Mouse (Mus musculus) cerebellum, adult 2 months (tissue): ENCODE results near the gene Qprt. TPM values are rescaled to one million over a fixed set of nuclear protein-coding genes. Genes with fewer than 3 reads are reported as not detected.

Experiments
- DNase-seq, 2 experiments: peaks; one replicate each; pipeline ENCODE4 v3.0.0; 2021
- H3K27ac ChIP-seq: fragments of 200-500 bp; 2 replicates; pipeline ENCODE4 v1.5.1; 2012; ENCODE audit warnings: low read length, control low read depth, inconsistent platforms; ENCODE audit not compliant: insufficient read depth
- H3K27me3 ChIP-seq: fragments of 200-500 bp; 2 replicates; pipeline ENCODE4 v1.6.1; 2012; ENCODE audit warnings: inconsistent platforms, mild to moderate bottlenecking, low read length, moderate library complexity; ENCODE audit not compliant: control insufficient read depth, insufficient read depth
- H3K4me1 ChIP-seq: fragments of 200-500 bp; 2 replicates; pipeline ENCODE4 v1.6.1; 2011; ENCODE audit warnings: low read length; ENCODE audit not compliant: control insufficient read depth, insufficient read depth
- H3K4me3 ChIP-seq: fragments of 200-500 bp; replicated peaks from 2 replicates; pipeline ENCODE3; 2011; ENCODE audit warnings: mild to moderate bottlenecking, low read depth, low read length, control low read depth; ENCODE audit not compliant: insufficient read depth
- CTCF ChIP-seq: fragments of 200-500 bp; IDR thresholded peaks from 2 replicates; pipeline ENCODE4 v1.5.1; 2011; ENCODE audit warnings: low read depth, mild to moderate bottlenecking, control low read depth, low read length, moderate library complexity, borderline replicate concordance; ENCODE audit not compliant: insufficient read depth
- POLR2A ChIP-seq: fragments of 200-500 bp; IDR thresholded peaks from 2 replicates; pipeline ENCODE4 v1.6.1; 2011; ENCODE audit warnings: low read length, control low read depth, borderline replicate concordance; ENCODE audit not compliant: insufficient read depth
- WGBS: fragments of 180-500 bp; shearing (Covaris S2); methylation state at CpG from one replicate; pipeline ENCODE4 v1.1.7; 2018; 5-methylcytosine and 5-hydroxymethylcytosine counted together
- polyA plus RNA-seq: library from polyadenylated mRNA; depleted of rRNA; stranded (reverse); fragments of >200 nt; gene quantifications from 2 replicates; pipeline ENCODE4 v1.2.3, GENCODE M21; 2012

Qprt gene
- polyA plus RNA-seq, 1 experiment: 2.1 TPM

- no peak for DNase-seq
- no peaks in the 10 kb centered on the region for H3K4me1 ChIP-seq
- 61% methylated on average over 3 of the region's 3 CpGs for WGBS
- no peaks in the 10 kb centered on the region for H3K27me3 ChIP-seq
- no peak for TF ChIP-seq POLR2A
- no peak for TF ChIP-seq CTCF
- no peak overlapping the region for H3K4me3 ChIP-seq
- H3K27ac ChIP-seq: no peak overlapping the region
Observed at GRCm38 (mm10) chr7:127147901-127148300, 25.9 kb upstream of the Qprt start.

- no peaks in the 10 kb centered on the region for H3K4me1 ChIP-seq
- no peaks in the 10 kb centered on the region for H3K27me3 ChIP-seq
- WGBS: 42% methylated on average over 2 of the region's 2 CpGs
- H3K27ac ChIP-seq: no peak overlapping the region
- TF ChIP-seq POLR2A: no peak
- TF ChIP-seq CTCF: no peak
- no peak overlapping the region for H3K4me3 ChIP-seq
- no peak for DNase-seq
Observed at GRCm38 (mm10) chr7:127146267-127146603, 24.2 kb upstream of the Qprt start.

DNA sequence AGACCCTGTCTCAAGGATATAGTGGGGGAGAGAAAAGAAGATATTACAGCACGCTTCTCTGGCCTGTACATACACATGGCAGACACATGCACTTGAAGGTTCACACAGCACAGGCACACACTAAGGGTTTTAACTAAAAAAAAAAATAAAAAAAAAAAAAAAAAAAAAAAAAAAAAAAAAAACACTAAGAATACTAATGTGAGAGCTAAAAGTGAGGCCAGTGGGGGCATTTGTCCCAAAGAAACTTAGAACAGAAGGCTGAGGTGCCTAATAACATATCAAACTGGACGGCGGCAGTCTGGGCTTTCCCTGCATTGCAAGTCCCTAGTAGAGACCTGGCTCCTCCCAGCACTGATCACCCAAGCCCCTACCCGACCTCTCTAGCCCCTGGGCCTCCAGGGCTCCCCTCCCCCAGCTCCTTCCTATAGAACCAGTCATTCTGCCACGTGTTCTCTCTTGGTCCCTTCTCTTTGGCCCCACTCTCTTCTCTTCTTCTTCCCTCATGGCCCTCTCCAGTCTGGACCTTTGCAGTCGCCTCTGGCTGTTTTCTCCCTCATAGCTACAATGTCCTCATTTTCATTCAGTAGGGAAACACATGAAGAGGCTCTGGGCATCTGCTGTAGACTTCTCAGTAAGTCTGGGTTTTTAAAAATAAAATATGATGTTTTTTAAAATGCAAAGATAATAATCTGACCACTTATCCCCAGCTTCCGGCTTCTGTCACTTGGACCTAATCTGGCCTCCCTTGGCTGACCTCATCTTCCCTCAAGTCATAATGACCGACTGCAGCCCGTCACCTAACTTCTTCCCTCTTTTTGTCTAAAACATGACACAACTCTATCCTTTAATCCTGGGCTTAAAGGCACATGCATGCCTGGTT lies 23.6 kb upstream of the Qprt start:
- 65% methylated on average over 9 of the region's 9 CpGs for WGBS
- H3K27me3 ChIP-seq: no peaks in the 10 kb centered on the region

DNA sequence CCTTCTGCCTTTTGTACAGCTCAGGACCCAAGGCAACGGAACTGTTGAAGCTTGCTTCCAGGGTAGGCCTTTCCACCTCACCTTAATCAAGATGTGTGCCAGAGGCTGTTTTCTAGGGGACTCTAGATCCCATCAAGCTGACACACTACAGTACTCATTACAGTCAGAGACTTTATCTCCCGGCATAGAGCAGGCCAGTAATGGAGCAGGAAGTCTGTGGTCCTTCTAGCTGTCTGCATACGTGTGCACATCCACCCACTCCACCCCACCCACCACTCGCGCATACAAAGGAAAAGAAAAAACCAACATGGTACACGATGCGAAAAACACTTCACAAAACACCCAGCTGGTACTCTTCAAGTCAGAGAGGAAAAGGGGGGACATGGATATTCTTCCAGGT lies 22.4 kb upstream of the Qprt start:
- H3K4me1 ChIP-seq: no peaks in the 10 kb centered on the region
- WGBS: 87% methylated on average over 7 of the region's 7 CpGs
- TF ChIP-seq POLR2A (no peak), CTCF (no peak)
- no peaks in the 10 kb centered on the region for H3K27me3 ChIP-seq
- H3K4me3 ChIP-seq: no peak overlapping the region
- DNase-seq: no peak
- no peak overlapping the region for H3K27ac ChIP-seq

More for the DNA sequence above, 23.6 kb upstream of the Qprt start:
- no peak for DNase-seq
- Histone ChIP-seq H3K4me1 (no peaks in the 10 kb centered on the region), H3K27ac (no peak overlapping the region), H3K4me3 (no peak overlapping the region)
- no peak for TF ChIP-seq CTCF
- no peak for TF ChIP-seq POLR2A

DNA sequence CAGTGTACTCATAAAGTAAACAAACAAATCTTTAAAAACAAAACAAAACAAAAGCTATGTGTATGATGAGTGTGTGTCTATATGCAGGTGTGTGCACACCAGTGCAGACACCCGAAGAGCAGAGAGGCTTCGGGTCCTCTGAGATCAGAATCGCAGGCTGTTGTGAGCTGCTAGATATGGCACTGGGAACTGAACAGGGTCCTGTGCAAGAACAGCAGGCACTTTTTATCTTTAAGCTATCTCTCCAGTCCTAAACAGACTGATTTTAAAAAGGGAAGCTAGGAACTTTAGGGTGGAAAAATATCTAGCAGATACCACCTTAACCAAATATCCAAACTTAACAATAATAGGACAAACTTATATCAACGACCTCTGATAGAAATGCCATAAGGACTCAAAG lies 20.6 kb upstream of the Qprt start:
- Histone ChIP-seq H3K27me3 (no peaks in the 10 kb centered on the region), H3K27ac (no peak overlapping the region), H3K4me3 (no peak overlapping the region), H3K4me1 (no peaks in the 10 kb centered on the region)
- WGBS: 90% methylated on average over 4 of the region's 4 CpGs
- DNase-seq: no peak
- TF ChIP-seq CTCF: no peak
- TF ChIP-seq POLR2A: no peak

DNA sequence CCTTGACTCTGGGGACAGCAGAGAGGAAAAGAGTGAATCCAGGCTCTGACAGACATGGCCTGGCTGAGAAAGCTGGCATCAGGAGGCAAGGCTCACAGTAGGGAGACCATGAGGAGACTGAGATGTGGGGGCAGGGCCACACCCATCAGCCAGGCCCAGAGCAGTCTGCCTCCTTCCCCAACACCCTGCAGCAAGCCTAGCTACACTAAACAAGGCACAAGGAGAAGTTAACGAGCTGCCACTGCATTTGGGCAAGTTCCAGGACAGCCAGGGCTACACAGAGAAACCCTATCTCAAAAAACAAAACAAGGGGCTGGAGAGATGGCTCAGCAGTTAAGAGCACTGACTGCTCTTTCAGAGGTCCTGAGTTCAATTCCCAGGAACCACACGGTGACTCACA lies 20.2 kb upstream of the Qprt start:
- Histone ChIP-seq H3K27me3 (no peaks in the 10 kb centered on the region), H3K27ac (no peak overlapping the region), H3K4me1 (no peaks in the 10 kb centered on the region), H3K4me3 (no peak overlapping the region)
- WGBS: 44% methylated on average over 2 of the region's 2 CpGs
- no peak for TF ChIP-seq CTCF
- TF ChIP-seq POLR2A: no peak
- no peak for DNase-seq

- WGBS: 60% methylated on average over 7 of the region's 7 CpGs
- no peak overlapping the region for H3K4me3 ChIP-seq
- no peaks in the 10 kb centered on the region for H3K27me3 ChIP-seq
- no peak for DNase-seq
- TF ChIP-seq POLR2A (no peak), CTCF (no peak)
- H3K4me1 ChIP-seq: no peaks in the 10 kb centered on the region
- no peak overlapping the region for H3K27ac ChIP-seq
Observed at GRCm38 (mm10) chr7:127140623-127141404, 18.8 kb upstream of the Qprt start.

DNA sequence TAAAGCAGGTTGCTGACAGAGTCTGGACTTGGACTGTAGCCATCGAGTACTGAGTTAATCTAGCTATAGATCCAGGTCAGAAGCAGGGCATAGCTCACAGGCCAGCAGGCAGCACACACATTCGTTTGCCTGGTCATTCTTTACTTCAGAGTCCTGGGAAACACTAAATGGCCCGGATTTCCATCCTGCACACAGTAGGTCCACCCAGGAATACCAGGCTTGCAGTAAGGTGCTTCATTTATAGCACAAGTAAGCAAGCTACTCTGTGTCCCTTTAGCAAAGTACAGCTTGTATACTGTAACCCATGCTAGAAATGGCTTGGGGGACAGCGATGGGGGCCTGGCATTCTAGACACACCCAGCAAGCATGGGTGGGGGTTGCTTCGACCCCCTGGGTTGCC lies 17.5 kb upstream of the Qprt start:
- H3K27ac ChIP-seq: no peak overlapping the region
- WGBS: 50% methylated on average over 5 of the region's 5 CpGs
- H3K4me1 ChIP-seq: no peaks in the 10 kb centered on the region
- no peak for TF ChIP-seq CTCF
- no peak for TF ChIP-seq POLR2A
- no peak for DNase-seq
- H3K27me3 ChIP-seq: no peaks in the 10 kb centered on the region
- H3K4me3 ChIP-seq: no peak overlapping the region

DNA sequence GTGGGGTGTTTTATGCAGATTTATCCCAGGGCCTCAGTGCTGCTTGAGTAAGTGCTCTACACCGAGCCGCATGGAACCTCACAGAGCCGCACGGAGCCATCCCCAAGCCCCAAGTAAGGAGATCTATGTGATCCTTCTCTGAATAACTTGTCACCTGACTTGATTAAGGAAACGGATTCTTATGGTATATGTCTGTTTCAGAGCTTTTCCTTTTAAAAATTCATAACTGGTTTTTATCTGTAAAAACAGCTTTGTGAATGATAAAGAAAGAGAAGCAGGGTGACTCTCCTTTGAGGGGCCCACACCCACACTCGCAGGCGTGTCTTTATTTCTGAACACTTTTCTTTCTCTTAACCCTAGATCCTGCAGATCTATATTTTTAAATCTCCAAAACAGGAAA lies 17.1 kb upstream of the Qprt start:
- H3K27me3 ChIP-seq: no peaks in the 10 kb centered on the region
- no peak for DNase-seq
- 93% methylated on average over 7 of the region's 7 CpGs for WGBS
- H3K4me3 ChIP-seq: no peak overlapping the region
- TF ChIP-seq CTCF (no peak), POLR2A (no peak)
- no peaks in the 10 kb centered on the region for H3K4me1 ChIP-seq
- no peak overlapping the region for H3K27ac ChIP-seq
